Mouse (Mus musculus): ENCODE results near the gene Vhl. TPM values are rescaled to one million over a fixed set of nuclear protein-coding genes. Genes with fewer than 3 reads are reported as not detected.
A peak's percentile ranks its signal among the peaks of the same experiment; 100 is the strongest.

Gene Vhl
- total RNA-seq (2014; fragmentation: Nextera tagmentation) (9.0 and 12.5 TPM in 2 replicates), total RNA-seq (2017) (25.4 and 26.1 TPM in 2 replicates), polyA plus RNA-seq (2012) (6.4 and 7.9 TPM in 2 replicates)

DNA sequence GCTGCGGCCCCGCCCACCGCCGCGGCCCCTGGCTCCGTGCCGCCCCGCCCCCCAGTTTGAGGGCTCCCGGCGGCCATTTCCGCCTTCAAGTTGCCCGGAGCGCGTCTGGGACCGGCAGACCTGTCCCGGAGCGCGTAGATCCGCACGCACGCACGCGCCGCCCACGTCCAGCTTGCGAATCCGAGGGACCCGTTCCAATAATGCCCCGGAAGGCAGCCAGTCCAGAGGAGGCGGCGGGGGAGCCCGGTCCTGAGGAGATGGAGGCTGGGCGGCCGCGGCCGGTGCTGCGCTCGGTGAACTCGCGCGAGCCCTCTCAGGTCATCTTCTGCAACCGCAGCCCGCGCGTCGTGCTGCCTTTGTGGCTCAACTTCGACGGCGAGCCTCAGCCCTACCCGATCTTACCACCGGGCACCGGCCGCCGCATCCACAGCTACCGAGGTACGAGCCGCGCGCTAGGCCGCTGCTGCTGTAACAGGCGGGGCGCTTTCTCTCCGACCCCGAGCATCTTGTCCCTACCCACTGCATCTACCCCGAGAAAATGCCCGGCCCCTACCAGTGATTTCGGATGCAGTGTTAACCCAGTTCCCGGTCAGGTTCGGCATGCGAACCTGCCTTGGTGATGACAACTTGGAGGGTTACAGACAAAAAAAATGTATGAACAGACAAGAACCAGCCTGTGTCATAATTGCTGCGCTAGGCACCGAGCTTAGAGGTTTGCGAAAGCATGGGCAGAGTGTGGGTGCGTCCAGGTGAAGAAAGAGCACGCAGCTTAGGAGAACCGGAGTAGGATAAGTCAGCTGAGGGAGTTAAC lies at the start of gene Vhl:
Gene Vhl (plus strand): TSS at position 19 of the 811 bp plus-strand sequence.
- Histone ChIP-seq H3K27me3 (ENCODE audit: insufficient read depth, low read length) (no peaks in the 10 kb centered on the region), H3K4me3 (ENCODE audit: low read depth, low read length) (peak within 1 kb of the TSS; percentile 84), H3K4me1 (ENCODE audit: insufficient read depth, low read depth, low read length) (peaks cover 34% of the 10 kb centered on the region), H3K36me3 (replicated peaks) (peaks cover 36% of the 10 kb centered on the region), H3K9me3 (replicated peaks) (no peaks in the 10 kb centered on the region)
- TF ChIP-seq GATA2 (IDR thresholded peaks at IDR 0.05; ENCODE audit: borderline replicate concordance, low read depth, low read length), result no peak
- TF ChIP-seq GATA1 (IDR thresholded peaks at IDR 0.05; ENCODE audit: borderline replicate concordance, low read length), result no peak
- no peak for TF ChIP-seq TAL1 (conservative IDR thresholded peaks at IDR 0.05; ENCODE audit: low read depth, low read length)
- TF ChIP-seq CTCF (IDR thresholded peaks at IDR 0.05; ENCODE audit: low read depth, low read length), result no peak
- no peak for TF ChIP-seq POLR2AphosphoS5 (IDR thresholded peaks at IDR 0.05; ENCODE audit: insufficient replicate concordance, low read depth, low read length)
- DNase-seq (ENCODE audit: low spot score) (peak; percentile 88), ATAC-seq (ENCODE audit: extremely low read depth, insufficient number of reproducible peaks, low FRiP score, poor library complexity, severe bottlenecking) (peak; percentile 57)

DNA sequence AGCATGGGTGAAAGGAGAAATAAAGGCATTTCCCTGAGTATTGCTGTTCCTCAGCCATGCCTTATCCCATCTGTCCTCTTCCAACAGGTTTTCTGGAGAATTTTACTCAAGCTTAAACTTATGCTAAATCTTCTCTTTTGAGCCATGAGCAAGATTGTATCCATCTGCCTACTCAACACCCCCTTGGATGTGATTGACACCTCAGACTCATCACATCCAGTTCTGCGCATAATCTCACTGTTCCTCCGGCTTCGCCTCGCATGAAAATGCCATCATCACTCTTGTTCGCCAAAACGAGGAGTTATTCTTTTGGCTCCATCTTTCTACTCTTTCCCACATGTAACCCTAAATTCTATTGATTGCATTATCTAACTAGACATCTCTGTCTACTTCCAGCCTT lies 47.7 kb upstream of the Vhl start:
- H3K36me3 ChIP-seq (replicated peaks), result peaks cover 86% of the 10 kb centered on the region

DNA sequence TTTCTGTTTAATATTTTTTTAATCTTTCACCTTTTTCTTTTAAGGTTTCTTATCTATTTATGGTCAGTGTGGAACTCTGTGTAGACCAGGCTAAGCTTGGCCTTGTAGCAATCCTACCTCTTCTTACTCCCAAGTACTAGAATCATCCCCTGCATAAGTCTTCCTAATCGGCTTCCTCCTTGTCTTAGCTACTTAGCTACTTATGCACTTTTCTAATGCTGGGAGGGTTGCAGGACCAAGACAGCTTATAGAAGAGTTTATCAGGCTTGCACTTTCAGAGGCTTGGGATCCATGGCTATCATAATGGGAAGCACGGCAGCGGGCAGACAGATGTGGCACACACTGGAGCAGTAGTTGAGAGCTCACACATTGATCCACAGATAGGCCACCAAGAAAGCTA lies 44.5 kb upstream of the Vhl start:
- TF ChIP-seq GATA2 (IDR thresholded peaks at IDR 0.05; ENCODE audit: borderline replicate concordance, low read depth, low read length) (no peak), CTCF (IDR thresholded peaks at IDR 0.05; ENCODE audit: low read depth, low read length) (no peak)
- Histone ChIP-seq H3K4me3 (ENCODE audit: low read depth, low read length) (no peak overlapping the region), H3K27me3 (ENCODE audit: insufficient read depth, low read length) (no peaks in the 10 kb centered on the region), H3K4me1 (ENCODE audit: insufficient read depth, low read depth, low read length) (no peaks in the 10 kb centered on the region), H3K36me3 (replicated peaks) (peaks cover 88% of the 10 kb centered on the region), H3K9me3 (replicated peaks) (no peaks in the 10 kb centered on the region)
- ATAC-seq (ENCODE audit: extremely low read depth, insufficient number of reproducible peaks, low FRiP score, poor library complexity, severe bottlenecking) (no peak), DNase-seq (ENCODE audit: low spot score) (no peak)

More for the DNA sequence above, 47.7 kb upstream of the Vhl start:
- H3K4me3 ChIP-seq (ENCODE audit: low read depth, low read length), result no peak overlapping the region
- no peaks in the 10 kb centered on the region for H3K9me3 ChIP-seq (replicated peaks)
- no peaks in the 10 kb centered on the region for H3K4me1 ChIP-seq (ENCODE audit: insufficient read depth, low read depth, low read length)
- ATAC-seq (ENCODE audit: extremely low read depth, insufficient number of reproducible peaks, low FRiP score, poor library complexity, severe bottlenecking) (no peak), DNase-seq (ENCODE audit: low spot score) (no peak)
- TF ChIP-seq GATA1 (IDR thresholded peaks at IDR 0.05; ENCODE audit: borderline replicate concordance, low read length) (no peak), CTCF (IDR thresholded peaks at IDR 0.05; ENCODE audit: low read depth, low read length) (no peak), TAL1 (conservative IDR thresholded peaks at IDR 0.05; ENCODE audit: low read depth, low read length) (no peak), GATA2 (IDR thresholded peaks at IDR 0.05; ENCODE audit: borderline replicate concordance, low read depth, low read length) (no peak), POLR2AphosphoS5 (IDR thresholded peaks at IDR 0.05; ENCODE audit: insufficient replicate concordance, low read depth, low read length) (no peak)
- H3K27me3 ChIP-seq (ENCODE audit: insufficient read depth, low read length), result no peaks in the 10 kb centered on the region

DNA sequence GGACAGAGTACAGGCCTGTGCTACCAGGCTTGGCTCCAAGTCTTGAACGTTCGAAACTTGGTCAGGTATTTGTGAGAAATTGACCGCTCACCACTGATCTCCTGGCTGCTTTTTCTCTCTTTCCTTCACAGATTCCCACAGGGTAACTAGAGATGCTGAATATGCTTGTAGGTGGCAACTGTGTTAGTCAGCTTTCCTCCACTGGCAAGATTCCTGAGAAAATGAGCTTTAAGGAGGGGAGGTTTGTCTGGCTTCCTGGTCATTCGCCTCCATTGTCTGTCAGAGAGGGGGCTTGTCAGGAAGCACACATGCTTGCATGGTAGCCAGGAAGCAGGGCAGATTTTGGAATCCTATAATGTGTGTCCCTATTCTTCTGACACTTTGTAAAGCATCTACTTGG lies 40.7 kb upstream of the Vhl start:
- TF ChIP-seq CTCF (IDR thresholded peaks at IDR 0.05; ENCODE audit: low read depth, low read length) (no peak), POLR2AphosphoS5 (IDR thresholded peaks at IDR 0.05; ENCODE audit: insufficient replicate concordance, low read depth, low read length) (no peak), GATA1 (IDR thresholded peaks at IDR 0.05; ENCODE audit: borderline replicate concordance, low read length) (no peak), GATA2 (IDR thresholded peaks at IDR 0.05; ENCODE audit: borderline replicate concordance, low read depth, low read length) (no peak), TAL1 (conservative IDR thresholded peaks at IDR 0.05; ENCODE audit: low read depth, low read length) (no peak)
- no peak for ATAC-seq (ENCODE audit: extremely low read depth, insufficient number of reproducible peaks, low FRiP score, poor library complexity, severe bottlenecking)

DNA sequence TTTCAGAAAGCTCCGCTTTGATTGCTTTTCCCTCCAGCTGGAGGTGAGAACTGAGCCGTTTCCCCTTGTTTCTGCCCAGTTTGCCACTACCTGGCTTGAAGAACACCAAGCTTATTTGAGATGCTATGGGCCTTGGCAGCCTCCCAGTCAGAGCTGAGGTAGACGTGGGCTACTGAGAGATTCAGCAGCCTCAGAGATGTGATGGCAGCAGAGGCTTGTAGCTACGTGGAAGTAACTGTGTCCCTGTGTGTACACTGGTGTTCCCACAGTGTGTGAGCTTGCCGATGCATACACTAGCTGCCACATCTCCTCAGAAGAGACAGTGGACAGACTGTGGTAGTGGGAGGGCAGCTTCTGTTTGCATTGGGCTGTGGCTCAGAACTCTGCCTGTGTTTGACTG lies 38.7 kb upstream of the Vhl start:
- no peak for TF ChIP-seq CTCF (IDR thresholded peaks at IDR 0.05; ENCODE audit: low read depth, low read length)
- TF ChIP-seq GATA2 (IDR thresholded peaks at IDR 0.05; ENCODE audit: borderline replicate concordance, low read depth, low read length), result no peak
- no peak for TF ChIP-seq TAL1 (conservative IDR thresholded peaks at IDR 0.05; ENCODE audit: low read depth, low read length)
- no peak for TF ChIP-seq GATA1 (IDR thresholded peaks at IDR 0.05; ENCODE audit: borderline replicate concordance, low read length)
- no peak for TF ChIP-seq POLR2AphosphoS5 (IDR thresholded peaks at IDR 0.05; ENCODE audit: insufficient replicate concordance, low read depth, low read length)
- Histone ChIP-seq H3K9me3 (replicated peaks) (no peaks in the 10 kb centered on the region), H3K27me3 (ENCODE audit: insufficient read depth, low read length) (no peaks in the 10 kb centered on the region), H3K4me3 (ENCODE audit: low read depth, low read length) (no peak overlapping the region), H3K36me3 (replicated peaks) (peaks cover 91% of the 10 kb centered on the region), H3K4me1 (ENCODE audit: insufficient read depth, low read depth, low read length) (no peaks in the 10 kb centered on the region)
- DNase-seq (ENCODE audit: low spot score), result no peak
- no peak for ATAC-seq (ENCODE audit: extremely low read depth, insufficient number of reproducible peaks, low FRiP score, poor library complexity, severe bottlenecking)

More for the DNA sequence above, 40.7 kb upstream of the Vhl start:
- Histone ChIP-seq H3K4me1 (ENCODE audit: insufficient read depth, low read depth, low read length) (no peaks in the 10 kb centered on the region), H3K4me3 (ENCODE audit: low read depth, low read length) (no peak overlapping the region), H3K36me3 (replicated peaks) (peaks cover 92% of the 10 kb centered on the region), H3K27me3 (ENCODE audit: insufficient read depth, low read length) (no peaks in the 10 kb centered on the region), H3K9me3 (replicated peaks) (no peaks in the 10 kb centered on the region)
- DNase-seq (ENCODE audit: low spot score), result no peak

DNA sequence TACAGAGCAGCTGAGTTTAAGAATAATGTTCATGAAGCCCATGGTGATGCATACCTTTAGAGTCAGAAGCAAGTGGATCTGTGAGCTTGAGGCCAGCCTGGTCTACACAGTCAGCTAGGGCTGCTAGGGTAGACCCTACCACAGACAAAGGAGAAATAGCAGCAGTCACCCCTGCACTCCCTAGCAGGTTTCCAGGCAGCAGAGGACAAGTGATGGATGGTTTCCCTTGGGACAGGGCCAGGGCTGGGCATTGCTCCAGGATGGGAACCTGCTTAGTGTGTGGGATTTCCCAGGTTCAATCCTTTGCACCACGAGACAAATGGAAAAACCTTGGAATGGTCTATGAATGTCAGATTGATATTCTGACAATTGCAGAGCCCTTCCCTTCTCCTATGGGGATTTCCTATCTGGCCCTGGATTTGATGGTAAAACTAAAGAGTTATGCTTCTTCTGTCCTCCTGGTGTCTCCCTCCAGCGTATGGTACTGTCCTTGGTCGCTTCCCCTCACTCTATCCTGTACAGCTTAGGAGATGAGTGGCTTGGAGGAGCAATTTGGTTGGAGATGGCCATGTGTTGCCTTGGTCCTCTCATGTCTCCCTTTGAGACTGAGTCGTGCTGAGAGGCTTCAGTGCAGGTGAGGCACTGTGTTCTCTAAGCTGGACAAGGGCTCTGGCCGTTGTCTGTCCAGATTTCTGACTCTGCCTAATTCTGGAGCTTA lies 37.1 kb upstream of the Vhl start:
- Histone ChIP-seq H3K9me3 (replicated peaks) (no peaks in the 10 kb centered on the region), H3K4me1 (ENCODE audit: insufficient read depth, low read depth, low read length) (no peaks in the 10 kb centered on the region), H3K36me3 (replicated peaks) (peaks cover 89% of the 10 kb centered on the region), H3K27me3 (ENCODE audit: insufficient read depth, low read length) (no peaks in the 10 kb centered on the region), H3K4me3 (ENCODE audit: low read depth, low read length) (no peak overlapping the region)
- ATAC-seq (ENCODE audit: extremely low read depth, insufficient number of reproducible peaks, low FRiP score, poor library complexity, severe bottlenecking) (no peak), DNase-seq (ENCODE audit: low spot score) (no peak)
- no peak for TF ChIP-seq GATA1 (IDR thresholded peaks at IDR 0.05; ENCODE audit: borderline replicate concordance, low read length)

Measured in G1E (cell line).